Mouse (Mus musculus): ENCODE data around the gene Rab39. TPM values are rescaled to one million over a fixed set of nuclear protein-coding genes. Genes with fewer than 3 reads are reported as not detected.

Rab39 gene
- total RNA-seq, 2 experiments from 2014 or later = 0.12 to 0.17 TPM

GRCm38 (mm10) chr9:53634796-53635195 lies 71.2 kb downstream of the Rab39 start:
- DNase-seq = no peak
- intact Hi-C loops (cut with DNase I) = no loop called here

Other genes with a start within 250 kb of the Rab39 start
- gene Atm, start 169.5 kb downstream of the Rab39 start, total RNA-seq (2021) = 10 to 100 TPM in 1 of 2 experiments, 1 to 10 TPM in 1; 9.6 to 10.3 TPM
- gene Npat, start 169.2 kb downstream of the Rab39 start, total RNA-seq (2021) = 1 to 10 TPM; 8.3 to 8.5 TPM
- gene Acat1, start 95.8 kb downstream of the Rab39 start, total RNA-seq (2021) = 100 to 1,000 TPM; 313 to 317 TPM
- 10 to 100 TPM; 45.3 TPM for gene Cul5, start 36.2 kb downstream of the Rab39 start, total RNA-seq (2021)
- under 1 TPM; 0.12 to 0.41 TPM for gene Slc35f2, start 65.3 kb upstream of the Rab39 start, total RNA-seq (2021)
- gene Sln, start 143.9 kb upstream of the Rab39 start, total RNA-seq (2021) = 10 to 100 TPM; 25.4 to 57.3 TPM